Mouse (Mus musculus) urinary bladder, postnatal 14 days (tissue): ENCODE results near the gene Zfp113.
A peak's percentile ranks its signal among the peaks of the same experiment; 100 is the strongest.

Source experiments
- DNase-seq: peaks from one replicate; pipeline ENCODE4 v3.0.0; 2021; ENCODE audit warnings: low spot score

Zfp113 gene

GRCm38 (mm10) chr5:138155443-138155976 is at the start of gene Zfp113:
Zfp113 (minus strand) TSS chr5:138155744.
- DNase-seq: peak; percentile 87

GRCm38 (mm10) chr5:138202086-138202485 is 46.5 kb upstream of the Zfp113 start:
- DNase-seq: no peak

- DNase-seq: no peak
Measured at GRCm38 (mm10) chr5:138199576-138199975, 44.0 kb upstream of the Zfp113 start.

GRCm38 (mm10) chr5:138195463-138195862 is 39.9 kb upstream of the Zfp113 start:
- no peak for DNase-seq

- peak; percentile 24 for DNase-seq
Measured at GRCm38 (mm10) chr5:138194755-138195345, 39.3 kb upstream of the Zfp113 start.

GRCm38 (mm10) chr5:138193771-138194727 is 38.5 kb upstream of the Zfp113 start, which contains the start of gene Mblac1:
Mblac1 (plus strand) TSS chr5:138194314.
- peak; percentile 84 for DNase-seq

- DNase-seq: peak; percentile 67
Measured at GRCm38 (mm10) chr5:138187661-138188306, 32.2 kb upstream of the Zfp113 start.

GRCm38 (mm10) chr5:138186950-138187638 is 31.6 kb upstream of the Zfp113 start, which contains the start of the genes Taf6 and Cnpy4:
Taf6 (minus strand) TSS chr5:138187451.
Cnpy4 (plus strand) TSS chr5:138187485.
- DNase-seq: peak; percentile 83

- DNase-seq: no peak
Measured at GRCm38 (mm10) chr5:138173217-138173616, 17.7 kb upstream of the Zfp113 start.

- peak; percentile 98 for DNase-seq
Measured at GRCm38 (mm10) chr5:138171695-138172491, 16.3 kb upstream of the Zfp113 start, which contains the start of the genes Ap4m1 and Mcm7. Ap4m1 (plus strand) TSS chr5:138172002. Mcm7 (minus strand) TSS chr5:138172422.

GRCm38 (mm10) chr5:138170936-138171561 is 15.5 kb upstream of the Zfp113 start:
- DNase-seq: peak; percentile 97

GRCm38 (mm10) chr5:138165594-138165993 is 10.1 kb upstream of the Zfp113 start:
- no peak for DNase-seq

- no peak for DNase-seq
Measured at GRCm38 (mm10) chr5:138163610-138164009, 8.1 kb upstream of the Zfp113 start.

GRCm38 (mm10) chr5:138163046-138163445 is 7.5 kb upstream of the Zfp113 start:
- no peak for DNase-seq

GRCm38 (mm10) chr5:138160842-138161665 is 5.5 kb upstream of the Zfp113 start, which contains the start of gene Cops6:
Cops6 (plus strand) TSS chr5:138161071.
- DNase-seq: peak; percentile 94

GRCm38 (mm10) chr5:138160224-138160762 is 4.7 kb upstream of the Zfp113 start:
- no peak for DNase-seq

GRCm38 (mm10) chr5:138154390-138154789 is 1.2 kb downstream of the Zfp113 start:
- no peak for DNase-seq

- no peak for DNase-seq
Measured at GRCm38 (mm10) chr5:138138585-138138984, 17.0 kb downstream of the Zfp113 start.
